In the genomic region with DNA sequence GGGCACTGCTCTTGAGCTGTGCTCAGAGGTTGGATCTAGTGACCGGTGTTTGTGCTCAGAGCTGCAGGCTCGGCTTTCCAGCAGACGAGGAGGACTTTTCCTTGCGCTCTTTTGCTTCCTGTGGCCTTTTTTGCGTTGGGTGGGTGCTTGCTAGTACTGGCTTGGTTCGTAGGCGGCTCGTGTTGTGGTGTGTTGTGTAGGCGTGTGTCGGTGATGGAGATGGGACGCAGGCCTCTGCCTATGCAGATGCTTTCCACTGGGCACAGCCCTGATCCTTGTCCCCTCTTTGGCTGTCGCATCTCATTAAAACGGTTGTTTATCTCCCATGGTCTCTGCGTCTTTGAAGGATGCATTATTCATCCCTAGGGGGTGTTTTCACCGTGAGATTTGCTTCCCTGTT, we compare ENCODE assay signal across 29 mouse cellular contexts. TPM values are rescaled to one million over a fixed set of nuclear protein-coding genes. Genes with fewer than 3 reads are reported as not detected.
DNase-seq lines count a peak whose midpoint lies in the region; ATAC-seq and TF ChIP-seq lines count a peak whose summit lies in the region.
"Had no signal": no experiment of that assay in that cellular context is flagged by ENCODE, and none has a peak within 500 bp of the region (broad histone marks: within the 10 kb centered on the region; RNA-seq: fewer than 3 reads in every experiment).

No protein-coding gene starts in this region.

- H3K4me3 ChIP-seq in heart, embryonic 12.5 days: no peak overlapping the region
- H3K4me3 ChIP-seq in layer of hippocampus, adult 2 months: no peak overlapping the region; the same call in 1 of the 2 replicates
- no peak overlapping the region for H3K4me3 ChIP-seq in neural tube, embryonic 12.5 days
- no peak overlapping the region for H3K4me3 ChIP-seq in neural tube, embryonic 15.5 days (replicated peaks)
- H3K4me3 ChIP-seq in forebrain, embryonic 14.5 days (ENCODE audit: low read depth, low read length): no peak overlapping the region
- H3K4me3 ChIP-seq: embryonic facial prominence, embryonic 12.5 days; forebrain, embryonic 15.5 days; liver, embryonic 12.5 days; megakaryocyte, embryonic 14.5 days had no signal

- ATAC-seq in heart, embryonic 12.5 days (ENCODE audit: insufficient number of reproducible peaks, low FRiP score): no peak
- ATAC-seq in neural tube, embryonic 12.5 days (ENCODE audit: low FRiP score, low read depth): no peak
- no peak for ATAC-seq in neural tube, embryonic 15.5 days (ENCODE audit: low FRiP score)
- no peak for ATAC-seq in forebrain, embryonic 14.5 days
- ATAC-seq: forebrain, embryonic 15.5 days; intestine, embryonic 16.5 days; liver, embryonic 12.5 days; liver, postnatal 0 days; lung, postnatal 0 days; Patski had no signal

- H3K9ac ChIP-seq in heart, embryonic 12.5 days: no peak overlapping the region
- H3K9ac ChIP-seq in neural tube, embryonic 12.5 days: peak overlapping the region; percentile 17; the same call in 1 of the 2 replicates
- no peak overlapping the region for H3K9ac ChIP-seq in neural tube, embryonic 15.5 days (replicated peaks)
- no peak overlapping the region for H3K9ac ChIP-seq in forebrain, embryonic 14.5 days (ENCODE audit: low read length)
- H3K9ac ChIP-seq: embryonic facial prominence, embryonic 12.5 days; forebrain, embryonic 15.5 days; liver, embryonic 12.5 days; liver, postnatal 0 days had no signal

- TF ChIP-seq CTCF in layer of hippocampus, adult 2 months (conservative IDR thresholded peaks at IDR 0.05): no peak

- WGBS in heart, embryonic 12.5 days: 79% methylated on average over 15 of the region's 15 CpGs
- WGBS in neural tube, embryonic 12.5 days: 68% methylated on average over 15 of the region's 15 CpGs
- 66% methylated on average over 15 of the region's 15 CpGs for WGBS in neural tube, embryonic 15.5 days
- WGBS in forebrain, embryonic 14.5 days: 83% methylated on average over 15 of the region's 15 CpGs

- peaks cover 10% of the 10 kb centered on the region for H3K4me1 ChIP-seq in heart, embryonic 12.5 days (replicated peaks)
- peaks cover 4% of the 10 kb centered on the region for H3K4me1 ChIP-seq in neural tube, embryonic 12.5 days
- H3K4me1 ChIP-seq in neural tube, embryonic 15.5 days: peaks cover 5% of the 10 kb centered on the region
- no peaks in the 10 kb centered on the region for H3K4me1 ChIP-seq in forebrain, embryonic 14.5 days (ENCODE audit: control insufficient read depth, insufficient read depth, low read length)

- no peaks in the 10 kb centered on the region for H3K27me3 ChIP-seq in heart, embryonic 12.5 days (replicated peaks)
- H3K27me3 ChIP-seq in neural tube, embryonic 12.5 days (replicated peaks): no peaks in the 10 kb centered on the region
- H3K27me3 ChIP-seq in neural tube, embryonic 15.5 days (replicated peaks): no peaks in the 10 kb centered on the region
- H3K27me3 ChIP-seq in forebrain, embryonic 14.5 days (replicated peaks; ENCODE audit: control insufficient read depth, insufficient read depth, low read length): no peaks in the 10 kb centered on the region
- H3K27me3 ChIP-seq: embryonic facial prominence, embryonic 12.5 days; forebrain, embryonic 15.5 days; liver, embryonic 12.5 days; megakaryocyte, embryonic 14.5 days; Patski had no signal

- H3K9me3 ChIP-seq in heart, embryonic 12.5 days (replicated peaks): peaks cover 6% of the 10 kb centered on the region; the same call in 1 of the 2 replicates
- H3K9me3 ChIP-seq in neural tube, embryonic 12.5 days: no peaks in the 10 kb centered on the region
- H3K9me3 ChIP-seq in neural tube, embryonic 15.5 days (replicated peaks): no peaks in the 10 kb centered on the region
- H3K9me3 ChIP-seq in forebrain, embryonic 14.5 days (replicated peaks; ENCODE audit: control insufficient read depth, low read length): no peaks in the 10 kb centered on the region
- H3K9me3 ChIP-seq: embryonic facial prominence, embryonic 12.5 days; forebrain, embryonic 15.5 days had no signal

- no peak overlapping the region for H3K4me2 ChIP-seq in heart, embryonic 12.5 days
- no peak overlapping the region for H3K4me2 ChIP-seq in neural tube, embryonic 12.5 days (replicated peaks)
- no peak overlapping the region for H3K4me2 ChIP-seq in neural tube, embryonic 15.5 days
- no peak overlapping the region for H3K4me2 ChIP-seq in forebrain, embryonic 14.5 days (ENCODE audit: low read length)
- H3K4me2 ChIP-seq: embryonic facial prominence, embryonic 12.5 days; forebrain, embryonic 15.5 days; liver, embryonic 12.5 days had no signal

- peaks cover 82% of the 10 kb centered on the region for H3K36me3 ChIP-seq in heart, embryonic 12.5 days
- peaks cover 77% of the 10 kb centered on the region for H3K36me3 ChIP-seq in neural tube, embryonic 12.5 days
- peaks cover 74% of the 10 kb centered on the region for H3K36me3 ChIP-seq in neural tube, embryonic 15.5 days
- peaks cover 78% of the 10 kb centered on the region for H3K36me3 ChIP-seq in forebrain, embryonic 14.5 days (ENCODE audit: control insufficient read depth, insufficient read depth, low read length)

- DNase-seq in heart, adult 11 months: peak; percentile 80
- DNase-seq in layer of hippocampus, adult 2 months (ENCODE audit: low spot score in 2 of 2): no peak
- no peak for DNase-seq in layer of hippocampus, adult 11-12 months (ENCODE audit: low spot score)
- no peak for DNase-seq in forebrain, embryonic 14.5 days (ENCODE audit: low spot score)
- DNase-seq: adrenal gland, postnatal 10 days; cerebellum, adult 11 months; cerebellum, adult 9-10 months; cerebellum, postnatal 36 days; embryo, embryonic 11 days; heart, postnatal 14 days; kidney, adult 8-10 months; left cerebral cortex, postnatal 4 days; liver, postnatal 0 days; lung, postnatal 4 days; right cerebral cortex, postnatal 4 days; thymus, adult 18-20 months; thymus, postnatal 25 days had no signal

- no peak overlapping the region for H3K27ac ChIP-seq in heart, embryonic 12.5 days (ENCODE audit: poor library complexity, severe bottlenecking)
- H3K27ac ChIP-seq in layer of hippocampus, adult 2 months: peak overlapping the region; percentile 59; the same call in 1 of the 2 replicates
- no peak overlapping the region for H3K27ac ChIP-seq in neural tube, embryonic 12.5 days
- H3K27ac ChIP-seq in neural tube, embryonic 15.5 days (replicated peaks): no peak overlapping the region
- no peak overlapping the region for H3K27ac ChIP-seq in forebrain, embryonic 14.5 days (ENCODE audit: low read depth, low read length)
- H3K27ac ChIP-seq: embryonic facial prominence, embryonic 12.5 days; forebrain, embryonic 15.5 days; kidney, postnatal 0 days; liver, embryonic 12.5 days; stomach, postnatal 0 days had no signal

RNA-seq across cellular contexts. Expression of a gene that starts 16.2 kb away (rescaled TPM):
- 113 and 117 TPM in 2 replicates for polyA plus RNA-seq in heart, embryonic 12.5 days (2016; fragmentation: Nextera tagmentation; extraction: Ambion mirVana)
- 100 to 1,000 TPM; 654 to 684 TPM for total RNA-seq in layer of hippocampus, adult 2 months (2021)
- 481 and 504 TPM in 2 replicates for polyA plus RNA-seq in neural tube, embryonic 12.5 days (2016; fragmentation: Nextera tagmentation; extraction: Ambion mirVana)
- polyA plus RNA-seq in neural tube, embryonic 15.5 days (2015; fragmentation: Nextera tagmentation; extraction: Ambion mirVana): 504 and 568 TPM in 2 replicates
- 391 and 464 TPM in 2 replicates for polyA plus RNA-seq in forebrain, embryonic 14.5 days (2014; fragmentation: Nextera tagmentation; extraction: Ambion mirVana)

RNA-seq across cellular contexts. Expression of a gene that starts 38.8 kb away (rescaled TPM):
- 6.1 and 8.1 TPM in 2 replicates for polyA plus RNA-seq in heart, embryonic 12.5 days (2016; fragmentation: Nextera tagmentation; extraction: Ambion mirVana)
- 1 to 10 TPM; 3.2 to 4.2 TPM for total RNA-seq in layer of hippocampus, adult 2 months (2021)
- 5.5 and 7.5 TPM in 2 replicates for polyA plus RNA-seq in neural tube, embryonic 12.5 days (2016; fragmentation: Nextera tagmentation; extraction: Ambion mirVana)
- polyA plus RNA-seq in neural tube, embryonic 15.5 days (2015; fragmentation: Nextera tagmentation; extraction: Ambion mirVana): 2.5 and 4.6 TPM in 2 replicates
- polyA plus RNA-seq in forebrain, embryonic 14.5 days (2014; fragmentation: Nextera tagmentation; extraction: Ambion mirVana): 3.0 and 3.7 TPM in 2 replicates

RNA-seq across cellular contexts. Expression of a gene that starts 39.1 kb away (rescaled TPM):
- polyA plus RNA-seq in heart, embryonic 12.5 days (2016; fragmentation: Nextera tagmentation; extraction: Ambion mirVana): 70.6 and 71.9 TPM in 2 replicates
- total RNA-seq in layer of hippocampus, adult 2 months (2021): 10 to 100 TPM; 20.0 to 20.6 TPM
- 48.8 and 50.9 TPM in 2 replicates for polyA plus RNA-seq in neural tube, embryonic 12.5 days (2016; fragmentation: Nextera tagmentation; extraction: Ambion mirVana)
- polyA plus RNA-seq in neural tube, embryonic 15.5 days (2015; fragmentation: Nextera tagmentation; extraction: Ambion mirVana): 39.8 and 64.0 TPM in 2 replicates
- 43.0 and 45.0 TPM in 2 replicates for polyA plus RNA-seq in forebrain, embryonic 14.5 days (2014; fragmentation: Nextera tagmentation; extraction: Ambion mirVana)
